Mouse (Mus musculus) stomach, embryonic 16.5 days (tissue): ENCODE results near the gene Gpc5. TPM values are rescaled to one million over a fixed set of nuclear protein-coding genes. Genes with fewer than 3 reads are reported as not detected.

Source experiments
- microRNA counts: library from miRNA; unstranded; fragments of <30 nt; microRNA quantifications from one replicate; lab custom pipeline; 2016
- microRNA-seq: library from miRNA; unstranded; fragments of <30 nt; microRNA quantifications from one replicate; pipeline ENCODE4, GENCODE M21; 2016
- polyA plus RNA-seq: library from polyadenylated mRNA; unstranded; fragments of >200 nt; fragmentation: Nextera tagmentation; extraction: Ambion mirVana; gene quantifications from 2 replicates; pipeline ENCODE4 v1.2.1, GENCODE M21; 2015

Gene Gpc5
- polyA plus RNA-seq, 1 experiment from 2014 or later, result 0.19 TPM

MicroRNAs within 50 kb of the gene (microRNA counts, 519-probe panel; counts per million panel counts)
- microRNA mmu-miR-18a (lab: Ali Mortazavi, UCI) (2,797 counts per million, percentile 64 among the panel's probes with 10 or more counts), microRNA mmu-miR-19a (lab: Ali Mortazavi, UCI) (4,400 counts per million, percentile 96 among the panel's probes with 10 or more counts), microRNA mmu-miR-19b (lab: Ali Mortazavi, UCI) (4,092 counts per million, percentile 94 among the panel's probes with 10 or more counts), microRNA mmu-miR-20a+mmu-miR-20b (lab: Ali Mortazavi, UCI) (4,541 counts per million, percentile 98 among the panel's probes with 10 or more counts), microRNA mmu-miR-92a (lab: Ali Mortazavi, UCI) (2,123 counts per million, percentile 43 among the panel's probes with 10 or more counts)

Small RNAs within 50 kb of the gene (microRNA-seq; reads per million reads assigned to microRNA genes)
- 18,450 reads per million, percentile 97 among the genes with 10 or more reads in this experiment for gene Mir17
- gene Mir18, result 3,608 reads per million, percentile 88 among the genes with 10 or more reads in this experiment
- 50.6 reads per million, percentile 47 among the genes with 10 or more reads in this experiment for gene Mir19a
- 11.9 reads per million, percentile 33 among the genes with 10 or more reads in this experiment for gene Mir19b-1
- 7,176 reads per million, percentile 93 among the genes with 10 or more reads in this experiment for gene Mir20a
- 2,304 reads per million, percentile 85 among the genes with 10 or more reads in this experiment for gene Mir92-1
